Comparison of ENCODE assay signal across 8 mouse cellular contexts in the genomic region with DNA sequence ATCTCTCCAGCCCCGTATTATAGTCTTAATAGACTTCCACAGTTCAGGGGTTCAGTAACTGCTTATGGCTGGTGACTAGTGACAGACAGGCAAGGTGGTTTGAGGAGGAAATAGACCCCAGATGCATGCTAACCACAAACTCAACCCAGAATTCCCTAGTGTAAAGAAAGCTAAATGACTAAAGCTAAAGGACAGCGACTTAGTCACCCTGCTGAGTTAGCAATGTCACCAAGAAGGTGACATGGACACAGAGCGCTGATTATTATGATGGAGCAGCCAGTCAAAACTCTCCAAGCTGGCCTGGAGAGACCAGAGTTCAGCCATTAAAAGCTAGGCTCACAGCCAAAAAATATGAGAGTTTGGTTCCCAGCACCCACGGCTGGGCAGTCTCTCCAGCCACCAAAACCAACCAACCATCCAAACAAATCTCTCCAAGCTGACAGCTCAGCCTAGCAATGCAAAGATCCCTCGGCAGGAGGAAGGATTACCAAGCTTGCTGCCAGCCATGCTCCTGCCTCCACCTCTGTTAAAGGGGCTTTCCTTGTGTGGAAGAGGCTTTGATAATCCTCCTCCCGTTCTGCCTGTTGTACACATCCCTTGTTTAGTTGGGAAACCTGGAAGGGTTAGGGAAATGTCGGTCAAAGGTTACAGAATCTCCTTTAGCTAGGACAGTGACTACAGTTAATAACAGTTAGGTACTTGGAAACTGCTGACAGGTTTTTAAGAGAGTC. TPM values are rescaled to one million over a fixed set of nuclear protein-coding genes. Genes with fewer than 3 reads are reported as not detected.
A peak's percentile ranks its signal among the peaks of the same experiment; 100 is the strongest.
DNase-seq lines count a peak whose midpoint lies in the region; ATAC-seq and TF ChIP-seq lines count a peak whose summit lies in the region.

No protein-coding gene starts in this region.

- ATAC-seq in lung, embryonic 14.5 days (ENCODE audit: insufficient read depth) = no peak
- no peak for ATAC-seq in frontal cortex, adult (ENCODE audit: low TSS enrichment)

- DNase-seq in lung, embryonic 14.5 days = peak; percentile 65
- no peak for DNase-seq in lung, adult 2 months
- peak; percentile 14 for DNase-seq in brain, embryonic 14.5 days (ENCODE audit: low read depth)
- DNase-seq in kidney, adult 8-10 months = peak; percentile 64 to 76
- peak; percentile 36 for DNase-seq in retina, embryonic 14.5 days (ENCODE audit: low spot score)
- DNase-seq in urinary bladder, postnatal 36 days (ENCODE audit: low spot score in 2 of 2) = no peak
- no peak for DNase-seq in cerebellum, adult 9-10 months

- peaks cover 16% of the 10 kb centered on the region for H3K36me3 ChIP-seq in lung, embryonic 14.5 days (ENCODE audit: insufficient read depth)

- 30% methylated on average over 7 of the region's 7 CpGs for WGBS in lung, embryonic 14.5 days
- 43% methylated on average over 7 of the region's 7 CpGs for WGBS in lung, adult 2 months

- no peak overlapping the region for H3K9ac ChIP-seq in lung, embryonic 14.5 days

- H3K4me3 ChIP-seq in lung, embryonic 14.5 days (ENCODE audit: low read depth, low read length) = no peak overlapping the region
- H3K4me3 ChIP-seq in lung, adult 2 months (replicated peaks; ENCODE audit: extremely low read depth, low read depth, low read length) = no peak overlapping the region

- peak overlapping the region; percentile 41 for H3K4me2 ChIP-seq in lung, embryonic 14.5 days

- TF ChIP-seq CTCF in lung, embryonic 14.5 days (IDR thresholded peaks at IDR 0.05; ENCODE audit: low read depth) = no peak
- no peak for TF ChIP-seq CTCF in lung, adult 2 months (IDR thresholded peaks at IDR 0.05; ENCODE audit: insufficient read depth, low read length)
- no peak for TF ChIP-seq CTCF in brain, embryonic 14.5 days (IDR thresholded peaks at IDR 0.05; ENCODE audit: borderline replicate concordance, extremely low read depth, insufficient read depth, insufficient read length)

- no peaks in the 10 kb centered on the region for H3K27me3 ChIP-seq in lung, embryonic 14.5 days (ENCODE audit: insufficient read depth, low read length)

- peaks cover 30% of the 10 kb centered on the region for H3K4me1 ChIP-seq in lung, embryonic 14.5 days (ENCODE audit: insufficient read depth)
- peaks cover 31% of the 10 kb centered on the region for H3K4me1 ChIP-seq in lung, adult 2 months (ENCODE audit: control insufficient read depth, insufficient read depth, low read length)

- no peak for TF ChIP-seq POLR2A in lung, adult 2 months (IDR thresholded peaks at IDR 0.05; ENCODE audit: borderline replicate concordance, extremely low read depth, low read depth, low read length)
- no peak for TF ChIP-seq POLR2A in brain, embryonic 14.5 days (IDR thresholded peaks at IDR 0.05; ENCODE audit: borderline replicate concordance, extremely low read depth, insufficient read depth, insufficient read length, poor library complexity, severe bottlenecking)

- H3K9me3 ChIP-seq in lung, embryonic 14.5 days (ENCODE audit: low read depth, low read length) = no peaks in the 10 kb centered on the region

- H3K27ac ChIP-seq in lung, embryonic 14.5 days (ENCODE audit: low read depth) = peak overlapping the region; percentile 59; the same call in 1 of the 2 replicates

RNA-seq across cellular contexts. Expression of a gene that starts 2.6 kb away (rescaled TPM):
- polyA plus RNA-seq in lung, embryonic 14.5 days (2014; fragmentation: Nextera tagmentation; extraction: Ambion mirVana) = 67.1 and 70.9 TPM in 2 replicates
- 83.6 and 151 TPM in 2 replicates for polyA plus RNA-seq in lung, adult 2 months (2012; rRNA removed)
- 225 and 256 TPM in 2 replicates for polyA plus RNA-seq in brain, embryonic 14.5 days (2012; rRNA removed)

RNA-seq across cellular contexts. Expression of a gene that starts 29.2 kb away (rescaled TPM):
- polyA plus RNA-seq in lung, embryonic 14.5 days (2014; fragmentation: Nextera tagmentation; extraction: Ambion mirVana) = 127 and 145 TPM in 2 replicates
- 8.6 and 9.1 TPM in 2 replicates for polyA plus RNA-seq in lung, adult 2 months (2012; rRNA removed)
- polyA plus RNA-seq in brain, embryonic 14.5 days (2012; rRNA removed) = 20.6 and 42.0 TPM in 2 replicates

RNA-seq across cellular contexts. Expression of a gene that starts 40.8 kb away (rescaled TPM):
- 6.8 and 7.0 TPM in 2 replicates for polyA plus RNA-seq in lung, embryonic 14.5 days (2014; fragmentation: Nextera tagmentation; extraction: Ambion mirVana)
- polyA plus RNA-seq in lung, adult 2 months (2012; rRNA removed) = 28.9 and 31.5 TPM in 2 replicates
- 2.5 and 2.6 TPM in 2 replicates for polyA plus RNA-seq in brain, embryonic 14.5 days (2012; rRNA removed)

RNA-seq across cellular contexts. Expression of a gene that starts 54.1 kb away (rescaled TPM):
- 0.36 and 0.39 TPM in 2 replicates for polyA plus RNA-seq in lung, embryonic 14.5 days (2014; fragmentation: Nextera tagmentation; extraction: Ambion mirVana)
- 0.02 and 0.06 TPM in 2 replicates for polyA plus RNA-seq in lung, adult 2 months (2012; rRNA removed)
- polyA plus RNA-seq in brain, embryonic 14.5 days (2012; rRNA removed) = 1.6 and 6.4 TPM in 2 replicates

Comparison
In these comparisons a context has a peak if more than half of its experiments do, and no peak if none do; other contexts are left out.
1. DNase-seq: peak in lung, embryonic 14.5 days (single experiment), brain, embryonic 14.5 days (single experiment), kidney, adult 8-10 months (2 of 2) and retina, embryonic 14.5 days (single experiment); none in lung, adult 2 months (single experiment), urinary bladder, postnatal 36 days (0 of 2) and cerebellum, adult 9-10 months (single experiment).